Mouse (Mus musculus): ENCODE results near the gene Lrp11.
"Not testable (repeated sequence)": the region's sequence is repeated elsewhere in the genome, so short reads cannot be mapped to it uniquely, and the experiment has no call there.

Gene Lrp11

GRCm38 (mm10) chr10:7589592-7590233 lies at the start of gene Lrp11:
TSS of gene Lrp11 (plus strand) at chr10:7589800.
- DNase-seq (ENCODE audit: low spot score), result peak; percentile 96

DNA sequence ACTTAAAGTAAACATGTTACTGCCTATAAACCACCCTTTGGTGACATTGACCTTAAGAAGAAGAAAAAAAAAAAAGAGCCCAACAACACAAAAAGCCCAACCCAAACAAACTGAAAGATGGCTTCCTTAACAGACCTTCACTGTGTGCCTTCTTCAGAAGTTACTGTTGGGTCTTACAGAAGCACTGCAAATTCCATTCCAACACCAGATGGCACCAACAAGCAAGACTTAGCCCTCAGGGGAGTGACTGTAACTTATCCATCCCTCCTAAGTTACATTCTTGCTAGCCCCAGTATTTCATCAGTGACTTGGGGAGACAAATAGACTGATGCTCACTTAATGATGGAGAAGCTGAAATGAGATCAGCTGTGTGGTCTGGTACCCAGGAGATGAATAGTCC lies 11.6 kb upstream of the Lrp11 start:
- no peak for DNase-seq (ENCODE audit: low spot score)

DNA sequence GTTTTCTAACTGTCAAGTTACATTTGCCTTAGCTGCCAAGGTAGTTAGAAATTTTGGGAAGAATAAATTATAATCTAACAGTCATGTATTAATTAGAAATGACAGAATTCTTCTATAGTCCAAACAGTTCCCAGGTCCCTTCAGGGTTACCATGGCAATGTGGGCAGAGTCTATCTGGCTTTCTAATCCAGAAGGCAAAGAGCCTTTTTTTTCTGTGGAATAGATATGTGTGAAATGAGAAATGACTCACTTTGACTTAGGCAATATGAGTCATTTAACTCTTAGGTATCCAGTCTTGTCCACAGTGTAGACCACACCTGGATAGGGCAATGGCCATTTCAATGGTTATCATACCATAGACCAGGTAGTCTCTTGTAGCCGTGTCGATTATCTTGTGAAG lies 8.2 kb upstream of the Lrp11 start:
- DNase-seq (ENCODE audit: low spot score), result no peak

- no peak for DNase-seq (ENCODE audit: low spot score)
Observed at GRCm38 (mm10) chr10:7582157-7582890, 7.3 kb upstream of the Lrp11 start.

DNA sequence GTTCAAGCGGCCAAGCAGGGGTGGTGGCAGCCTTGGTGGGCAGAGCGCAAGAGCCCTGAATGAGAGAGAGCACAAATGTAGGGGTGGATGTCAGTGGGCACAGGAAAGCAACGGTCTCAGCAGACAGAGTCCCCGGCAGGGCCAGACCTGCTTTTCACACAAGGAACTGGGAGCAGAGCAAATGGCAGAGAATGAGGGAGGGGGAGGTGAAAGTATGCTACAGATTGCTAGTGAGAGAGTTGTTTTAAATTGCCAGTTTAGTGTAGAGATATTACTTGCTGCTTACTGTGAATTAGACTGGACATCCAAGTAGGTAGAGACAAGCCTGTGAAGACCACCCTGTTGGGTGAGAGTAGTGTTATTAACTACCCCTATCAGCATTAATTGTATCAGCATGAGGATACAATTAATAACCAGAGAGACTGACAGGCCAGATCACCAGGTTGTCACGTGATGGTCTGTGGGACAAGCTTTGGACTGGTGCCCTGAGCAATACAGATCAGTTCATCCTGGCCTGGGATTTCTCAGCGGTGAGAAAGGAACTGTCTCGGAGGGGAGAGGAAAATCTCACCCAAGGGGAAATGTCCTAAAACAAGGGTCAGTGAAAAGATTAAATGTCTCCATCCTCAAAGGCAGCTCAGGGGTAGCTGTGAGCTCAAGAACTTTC lies 6.6 kb upstream of the Lrp11 start:
- no peak for DNase-seq (ENCODE audit: low spot score)

DNA sequence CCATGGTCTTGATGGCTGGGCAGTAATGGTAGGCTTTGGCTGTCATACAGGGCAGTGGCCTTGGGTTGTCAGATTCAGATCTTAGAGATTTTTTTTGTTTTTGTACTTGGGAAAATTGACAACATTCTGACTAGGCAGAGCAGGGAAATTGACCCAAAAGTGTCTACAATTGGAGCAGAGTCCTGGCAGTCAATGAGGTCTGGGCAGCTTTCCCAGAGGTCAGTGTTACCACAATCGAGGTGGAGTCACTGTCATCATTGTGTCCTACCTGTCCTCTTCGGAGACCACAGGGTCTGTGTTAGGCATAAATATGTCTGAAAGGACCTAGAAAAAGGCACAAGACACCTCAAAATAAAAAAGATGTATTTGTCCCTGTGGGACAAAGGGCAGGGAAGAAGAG lies 2.8 kb upstream of the Lrp11 start:
- DNase-seq (ENCODE audit: low spot score), result no peak

DNA sequence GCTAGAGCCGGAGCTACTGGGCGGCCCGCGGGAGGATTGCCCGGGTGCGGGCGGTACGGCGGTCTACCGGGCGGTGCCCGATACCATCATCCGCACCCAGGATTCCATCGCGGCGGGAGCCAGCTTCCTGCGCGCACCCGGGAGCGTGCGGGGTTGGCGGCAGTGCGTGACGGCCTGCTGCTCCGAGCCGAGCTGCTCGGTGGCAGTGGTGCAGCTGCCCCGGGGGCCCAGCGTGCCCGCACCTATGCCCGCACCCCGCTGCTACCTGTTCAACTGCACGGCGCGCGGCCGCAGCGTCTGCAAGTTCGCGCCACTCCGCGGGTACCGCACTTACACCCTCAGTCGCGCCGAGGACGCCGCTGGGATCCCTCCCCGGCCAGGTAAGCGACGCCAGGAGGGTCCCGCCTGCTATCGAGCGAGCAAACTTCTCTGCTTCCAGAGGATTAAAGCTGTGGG lies 662 bp downstream of the Lrp11 start:
- no peak for DNase-seq (ENCODE audit: low spot score)

GRCm38 (mm10) chr10:7590792-7591191 lies 1.2 kb downstream of the Lrp11 start:
- DNase-seq (ENCODE audit: low spot score), result no peak

GRCm38 (mm10) chr10:7594797-7595196 lies 5.2 kb downstream of the Lrp11 start:
- DNase-seq (ENCODE audit: low spot score), result no peak

GRCm38 (mm10) chr10:7596251-7596650 lies 6.7 kb downstream of the Lrp11 start:
- DNase-seq (ENCODE audit: low spot score), result no peak

DNA sequence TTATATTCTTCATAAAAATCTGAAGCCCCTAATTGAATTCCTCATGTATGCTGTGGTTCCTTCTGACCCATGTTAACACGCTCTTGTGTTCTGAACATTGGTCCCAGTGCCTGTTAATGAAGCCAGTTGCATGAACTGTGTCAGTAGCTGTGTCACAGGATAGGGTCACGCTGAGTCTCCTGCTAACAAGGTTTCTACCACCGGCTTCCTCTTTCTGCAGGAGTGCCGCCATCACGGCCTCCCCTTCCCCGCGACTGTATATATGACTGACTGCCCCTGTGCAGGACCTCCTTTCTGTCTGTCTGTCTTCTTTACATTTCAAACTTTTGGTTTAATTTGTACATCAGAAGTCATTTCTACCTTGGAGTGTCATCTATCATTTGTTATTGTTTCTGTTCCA lies 8.6 kb downstream of the Lrp11 start:
- DNase-seq (ENCODE audit: low spot score), result no peak

- peak; percentile 86 for DNase-seq (ENCODE audit: low spot score)
Observed at GRCm38 (mm10) chr10:7600647-7601046, 11.0 kb downstream of the Lrp11 start.

DNA sequence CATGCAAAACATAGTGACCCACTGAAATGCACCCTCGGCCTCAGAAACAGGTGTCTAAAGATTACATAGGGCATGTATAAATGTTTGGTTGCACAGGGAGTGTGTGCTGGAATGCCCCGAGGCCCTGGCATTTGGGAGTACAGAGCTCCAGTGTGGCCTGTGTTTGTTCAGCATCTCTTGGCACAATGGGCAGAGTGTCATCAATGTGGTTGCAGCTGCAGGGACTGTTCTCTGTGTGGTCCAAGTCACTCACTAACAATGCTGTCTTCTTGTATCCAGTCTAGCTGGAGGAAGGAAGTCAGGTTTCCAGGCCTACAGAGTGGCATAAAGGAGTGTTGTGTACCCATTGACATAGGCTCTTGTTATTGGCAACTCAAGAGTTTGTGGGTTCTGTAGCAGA lies 15.6 kb downstream of the Lrp11 start:
- no peak for DNase-seq (ENCODE audit: low spot score)

GRCm38 (mm10) chr10:7606437-7606836 lies 16.8 kb downstream of the Lrp11 start:
- DNase-seq (ENCODE audit: low spot score), result no peak

GRCm38 (mm10) chr10:7608611-7609010 lies 19.0 kb downstream of the Lrp11 start:
- DNase-seq (ENCODE audit: low spot score), result no peak

DNA sequence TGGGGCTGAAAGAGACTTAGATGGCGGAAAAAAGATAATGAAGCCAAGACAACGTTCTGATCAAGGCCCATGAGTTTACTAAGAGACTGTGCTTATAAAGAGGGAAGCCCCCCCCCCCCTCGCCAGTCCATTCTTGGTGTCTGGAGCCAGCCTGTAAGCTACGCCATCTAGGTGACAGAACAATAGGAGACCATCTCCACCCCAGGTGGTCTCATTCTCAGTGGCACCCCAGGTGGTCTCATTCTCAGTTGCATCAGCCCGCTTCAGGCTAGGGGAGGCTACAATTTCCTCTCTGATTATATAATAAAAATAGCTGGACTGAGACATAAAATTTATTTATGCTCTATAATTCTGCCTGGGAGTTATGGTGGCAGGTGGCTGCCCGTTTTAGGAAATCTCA lies 22.0 kb downstream of the Lrp11 start:
- no peak for DNase-seq (ENCODE audit: low spot score)

DNA sequence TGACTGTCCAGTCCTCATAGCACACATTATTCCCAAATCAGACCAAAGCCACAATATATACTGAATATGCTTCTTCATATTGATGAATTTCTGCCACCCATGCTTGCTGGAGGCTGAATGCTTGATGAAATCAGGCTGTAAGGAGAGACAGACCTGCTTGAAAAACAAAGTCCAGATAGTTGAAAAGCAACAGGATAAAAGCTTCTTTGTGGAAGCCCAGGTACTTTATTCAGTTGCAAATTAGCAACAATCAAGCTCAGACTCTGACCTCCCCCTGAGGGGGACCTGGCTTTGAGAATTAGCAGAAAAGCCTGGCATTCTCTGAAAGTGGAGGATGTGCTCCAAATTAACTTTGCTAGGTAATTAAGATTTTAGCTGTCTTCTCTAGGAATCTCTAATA lies 22.6 kb downstream of the Lrp11 start:
- not testable (repeated sequence) for DNase-seq (ENCODE audit: low spot score)

DNA sequence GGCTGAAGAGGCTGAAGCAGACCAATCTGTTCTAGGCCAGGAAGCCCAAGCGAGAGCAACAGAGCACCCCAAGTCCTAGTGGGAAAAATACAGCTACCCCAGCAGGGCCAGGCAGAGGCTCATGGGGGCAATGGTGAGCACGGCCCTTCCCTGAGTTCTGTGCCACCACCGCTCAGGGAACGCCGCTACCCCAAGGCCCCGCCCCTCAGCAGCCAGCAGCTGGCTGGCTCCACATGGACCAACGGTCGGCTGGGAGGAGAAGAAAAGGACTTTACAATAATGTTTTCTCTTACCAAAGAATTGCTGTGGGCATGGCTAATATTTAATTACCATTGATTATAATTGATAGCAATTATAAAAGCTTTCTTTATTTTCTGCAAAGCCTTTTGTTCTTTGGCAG lies 25.2 kb downstream of the Lrp11 start:
- DNase-seq (ENCODE audit: low spot score), result no peak

- DNase-seq (ENCODE audit: low spot score), result not testable (repeated sequence)
Observed at GRCm38 (mm10) chr10:7617146-7617545, 27.5 kb downstream of the Lrp11 start.

- DNase-seq (ENCODE audit: low spot score), result not testable (repeated sequence)
Observed at GRCm38 (mm10) chr10:7617556-7617955, 28.0 kb downstream of the Lrp11 start.

- DNase-seq (ENCODE audit: low spot score), result no peak
Observed at GRCm38 (mm10) chr10:7619821-7620241, 30.2 kb downstream of the Lrp11 start.

DNA sequence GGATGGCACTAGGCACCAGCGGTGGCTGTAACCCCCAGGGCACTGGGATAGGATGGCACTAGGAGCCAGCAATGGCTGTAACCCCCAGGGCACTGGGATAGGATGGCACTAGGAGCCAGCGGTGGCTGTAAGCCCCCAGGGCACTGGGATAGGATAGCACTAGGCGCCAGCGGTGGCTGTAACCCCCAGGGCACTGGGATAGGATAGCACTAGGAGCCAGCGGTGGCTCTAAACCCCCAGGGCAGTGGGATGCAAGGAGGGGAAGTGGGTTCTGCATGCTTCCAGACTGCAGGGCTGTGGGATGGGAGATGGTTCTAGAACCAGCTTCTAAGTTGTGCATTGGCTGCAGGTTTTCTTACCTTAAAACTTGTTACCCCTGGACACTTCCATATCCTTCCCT lies 31.1 kb downstream of the Lrp11 start:
- DNase-seq (ENCODE audit: low spot score), result no peak

DNA sequence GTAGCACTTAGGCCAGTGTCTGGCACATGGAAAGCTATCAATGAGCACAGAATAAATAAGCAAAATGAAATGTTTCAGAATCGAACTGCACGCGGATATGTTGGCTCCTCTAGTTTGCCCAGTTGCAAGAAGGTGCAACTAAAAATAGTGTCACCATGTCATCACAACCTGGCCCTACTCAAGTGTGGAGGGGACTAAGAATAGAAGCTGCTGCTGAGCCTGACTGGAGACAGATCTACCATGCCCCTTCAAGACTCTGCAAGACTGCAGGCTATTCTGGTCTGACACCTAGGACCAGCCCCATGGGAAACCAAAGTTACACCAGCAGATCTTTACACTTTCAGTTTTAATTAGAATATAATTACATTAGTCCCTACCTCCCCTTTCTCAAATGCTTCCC lies 32.8 kb downstream of the Lrp11 start:
- DNase-seq (ENCODE audit: low spot score), result no peak

Measured in testis, postnatal 10 days (tissue).